Mouse (Mus musculus) spleen, adult 10 weeks (tissue): ENCODE results near the gene Kprp. TPM values are rescaled to one million over a fixed set of nuclear protein-coding genes. Genes with fewer than 3 reads are reported as not detected.

Source experiments
- polyA plus RNA-seq: library from polyadenylated mRNA; stranded (reverse); fragments of 350-450 nt; fragmentation: Illumina TruSeq; extraction: RNeasy Lipid Tissue Mini Kit (QIAGEN cat#74804); gene quantifications from one replicate; pipeline ENCODE4 v1.2.3, GENCODE M21; 2015; ENCODE audit warnings: low replicate concordance; ENCODE audit not compliant: insufficient read depth

Kprp gene
- not detected for polyA plus RNA-seq

GRCm38 (mm10) chr3:92827108-92827507 is at the start of gene Kprp:
Gene Kprp, minus strand, starts transcription at chr3:92827247.

DNA sequence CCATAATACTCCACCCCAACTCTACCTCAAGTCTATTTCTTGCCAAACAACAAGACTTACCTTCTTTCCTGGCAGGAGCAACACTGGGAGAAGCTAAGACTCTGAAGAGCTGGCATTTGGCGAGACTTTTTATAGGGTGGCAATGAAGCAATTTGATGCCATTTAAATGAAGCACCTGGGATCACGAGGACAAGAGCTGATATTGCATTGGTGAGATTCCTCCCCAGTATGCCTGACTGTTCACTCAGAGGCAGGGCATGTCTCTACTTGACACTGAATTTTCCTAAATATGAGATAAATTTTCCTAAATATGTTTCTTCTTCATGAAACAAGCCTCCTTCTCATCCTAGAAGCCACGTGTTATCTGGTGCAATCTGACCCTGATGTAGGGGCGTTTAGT is 43.1 kb upstream of the Kprp start, which contains the start of gene 2310050C09Rik:
Gene 2310050C09Rik (minus strand): TSS at position 101 of the 400 bp plus-strand sequence.

DNA sequence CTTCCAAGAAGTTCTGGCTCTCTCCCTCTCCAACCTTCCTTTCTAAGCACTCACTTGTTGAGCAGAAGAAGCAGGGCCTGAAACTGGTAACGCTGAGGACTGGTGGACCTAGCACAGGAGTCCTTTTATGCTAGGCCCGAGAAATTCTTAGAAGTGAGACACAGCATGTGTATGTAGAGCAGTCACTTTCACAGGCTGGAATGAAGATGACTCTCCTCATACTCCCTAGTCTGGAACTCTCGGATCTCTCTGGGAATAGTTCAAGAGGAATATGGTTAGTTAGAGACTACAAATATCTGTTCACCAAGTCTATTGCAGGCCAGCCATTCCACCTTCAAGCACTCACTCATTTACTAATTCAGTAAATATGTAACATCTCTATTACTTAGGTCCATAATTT is 24.1 kb upstream of the Kprp start, which contains the start of gene Lce1l:
Gene Lce1l (minus strand): TSS at position 101 of the 400 bp plus-strand sequence.

DNA sequence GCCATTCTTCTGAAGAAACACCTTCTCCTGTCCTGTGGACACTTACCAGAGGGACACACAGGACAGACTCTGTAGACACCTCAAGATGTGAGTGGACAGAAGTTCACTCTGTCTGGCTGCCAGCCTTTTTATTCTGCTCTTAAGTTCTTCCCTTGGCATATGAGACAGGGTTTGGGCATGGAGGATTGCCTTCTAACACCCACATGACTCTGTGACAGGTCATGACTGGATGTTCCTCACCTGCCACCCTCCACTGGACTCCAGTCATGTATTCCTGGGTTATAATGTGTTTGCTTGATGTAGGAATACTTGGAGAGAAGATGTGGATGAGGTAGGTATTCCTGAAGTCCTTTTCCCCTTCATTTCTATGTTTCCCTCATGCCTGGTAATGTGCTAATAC is 19.3 kb downstream of the Kprp start, which contains the start of gene Lce1k:
Gene Lce1k (minus strand): TSS at position 101 of the 400 bp plus-strand sequence.

DNA sequence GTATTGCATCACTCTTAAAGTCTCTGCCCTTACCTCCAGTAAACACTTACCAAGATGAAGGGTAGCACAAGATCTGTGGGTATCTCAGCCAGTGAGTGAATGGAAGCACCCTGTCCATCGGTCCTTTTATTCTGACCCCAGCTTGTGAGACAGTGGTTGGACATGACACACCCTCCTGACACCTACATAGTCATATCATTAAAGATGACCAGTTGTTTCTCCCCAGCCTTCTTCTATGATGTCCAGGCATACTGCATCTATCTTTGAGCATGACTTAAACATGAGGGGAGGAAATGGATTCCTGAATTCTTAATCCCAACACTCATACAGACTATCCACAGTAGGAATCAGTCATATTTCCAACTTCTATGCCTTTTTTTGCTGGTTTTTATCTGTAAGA is 36.6 kb downstream of the Kprp start, which contains the start of gene Lce1j:
Gene Lce1j (minus strand): TSS at position 101 of the 400 bp plus-strand sequence.

DNA sequence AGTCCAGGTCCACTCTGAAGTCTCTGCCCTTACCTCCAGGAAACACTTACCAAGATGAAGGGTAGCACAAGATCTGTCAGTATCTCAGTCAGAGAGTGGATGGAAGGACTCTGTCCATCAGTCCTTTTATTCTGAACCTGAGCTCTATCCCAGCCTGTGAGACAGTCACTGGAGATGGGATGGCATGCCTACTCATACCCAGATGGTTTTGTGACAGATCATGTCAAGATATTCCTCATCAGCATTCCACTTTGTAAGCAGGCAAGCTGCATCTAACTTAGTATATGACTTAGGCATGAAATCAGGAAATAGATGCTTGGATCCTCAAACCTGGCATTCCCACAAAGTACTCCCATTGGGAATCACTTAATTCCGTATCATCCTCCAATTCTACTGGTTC is 48.2 kb downstream of the Kprp start, which contains the start of gene Lce1i:
Gene Lce1i (minus strand): TSS at position 101 of the 400 bp plus-strand sequence.

Other genes with a start within 250 kb of the Kprp start
- not detected for gene Smcp, start 238.2 kb downstream of the Kprp start, polyA plus RNA-seq
- gene 2210017I01Rik, start 219.8 kb downstream of the Kprp start, polyA plus RNA-seq, result not detected
- gene Lce6a, start 205.6 kb downstream of the Kprp start, polyA plus RNA-seq, result not detected
- gene Lce1a1, start 178.9 kb downstream of the Kprp start, polyA plus RNA-seq, result not detected
- gene Lce1b, start 170.3 kb downstream of the Kprp start, polyA plus RNA-seq, result not detected
- gene Lce1a2, start 156.9 kb downstream of the Kprp start, polyA plus RNA-seq, result not detected
- not detected for gene Lce1c, start 148.0 kb downstream of the Kprp start, polyA plus RNA-seq
- not detected for gene Lce1d, start 140.0 kb downstream of the Kprp start, polyA plus RNA-seq
- gene Lce1e, start 118.2 kb downstream of the Kprp start, polyA plus RNA-seq, result not detected
- gene Lce1f, start 106.9 kb downstream of the Kprp start, polyA plus RNA-seq, result not detected
- gene Gm38119, start 88.2 kb downstream of the Kprp start, polyA plus RNA-seq, result not detected
- not detected for gene Lce1g, start 74.9 kb downstream of the Kprp start, polyA plus RNA-seq
- not detected for gene Lce1h, start 62.2 kb downstream of the Kprp start, polyA plus RNA-seq
- gene Lce1i, start 48.3 kb downstream of the Kprp start, polyA plus RNA-seq, result not detected
- not detected for gene Lce1j, start 36.7 kb downstream of the Kprp start, polyA plus RNA-seq
- gene Lce1k, start 19.4 kb downstream of the Kprp start, polyA plus RNA-seq, result not detected
- not detected for gene Lce1l, start 24.0 kb upstream of the Kprp start, polyA plus RNA-seq
- not detected for gene 2310050C09Rik, start 43.0 kb upstream of the Kprp start, polyA plus RNA-seq
- gene Lce3a, start 99.0 kb upstream of the Kprp start, polyA plus RNA-seq, result not detected
- gene Lce3b, start 105.7 kb upstream of the Kprp start, polyA plus RNA-seq, result not detected
- not detected for gene Lce3c, start 117.2 kb upstream of the Kprp start, polyA plus RNA-seq
- gene Lce3d, start 130.1 kb upstream of the Kprp start, polyA plus RNA-seq, result not detected
- not detected for gene Lce3e, start 139.8 kb upstream of the Kprp start, polyA plus RNA-seq
- gene Lce3f, start 165.0 kb upstream of the Kprp start, polyA plus RNA-seq, result not detected
- not detected for gene Crct1, start 188.4 kb upstream of the Kprp start, polyA plus RNA-seq
- gene Lce1m, start 191.8 kb upstream of the Kprp start, polyA plus RNA-seq, result not detected
- not detected for gene Gm4858, start 241.6 kb upstream of the Kprp start, polyA plus RNA-seq